Mouse (Mus musculus) cortical plate, adult 2 months (tissue): Measurements from ENCODE around the gene Arhgef3.

ENCODE experiments used
- CTCF ChIP-seq: fragments of 200-500 bp; IDR thresholded peaks from 2 replicates; pipeline ENCODE4 v1.5.1; 2011; ENCODE audit warnings: mild to moderate bottlenecking, control low read depth, low read length; ENCODE audit not compliant: insufficient read depth; ENCODE audit errors: extremely low read depth
- POLR2A ChIP-seq: fragments of 200-500 bp; IDR thresholded peaks from 2 replicates; pipeline ENCODE4 v1.6.1; 2011; ENCODE audit warnings: mild to moderate bottlenecking, low read length, control low read depth; ENCODE audit not compliant: insufficient read depth; ENCODE audit errors: extremely low read depth

DNA sequence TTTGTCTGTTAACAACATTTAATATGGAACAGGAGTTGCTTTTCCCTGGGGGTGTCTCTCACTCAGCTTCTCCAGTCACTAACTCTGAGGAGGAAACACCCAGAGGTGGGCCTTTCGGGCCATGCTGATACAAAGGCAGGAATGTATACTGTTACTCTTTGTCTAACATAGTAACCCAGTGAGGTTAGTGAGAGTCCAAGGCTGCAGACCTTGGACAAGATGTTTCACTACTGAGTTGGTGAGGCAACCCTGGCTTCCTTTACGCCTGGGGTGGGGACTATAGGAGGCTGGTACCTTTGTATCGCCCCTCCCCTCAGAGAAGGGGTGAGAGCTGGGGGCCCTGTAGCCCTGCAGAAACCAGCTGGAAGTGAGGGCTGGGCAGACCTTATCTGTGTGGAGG, 7.9 kb downstream of the Arhgef3 start:
- TF ChIP-seq CTCF: no peak
- TF ChIP-seq POLR2A: no peak
